In genomic region chr3:105958204-105958603, GRCm38 (mm10) we compare ENCODE assay signal across 8 mouse cellular contexts. TPM values are rescaled to one million over a fixed set of nuclear protein-coding genes. Genes with fewer than 3 reads are reported as not detected.
DNase-seq lines count a peak whose midpoint lies in the region; ATAC-seq and TF ChIP-seq lines count a peak whose summit lies in the region.

No protein-coding gene starts in this region.

- peak overlapping the region; percentile 77 for H3K4me2 ChIP-seq in neural tube, embryonic 12.5 days (replicated peaks)

- 22% methylated on average over 5 of the region's 5 CpGs for WGBS in liver, adult 2 months
- WGBS in neural tube, embryonic 12.5 days, result 47% methylated on average over 5 of the region's 5 CpGs

- peaks cover 20% of the 10 kb centered on the region; the same call in 1 of the 2 replicates for H3K79me2 ChIP-seq in liver, adult 2 months (ENCODE audit: control insufficient read depth, insufficient read depth, low read length)

- H3K9me3 ChIP-seq in neural tube, embryonic 12.5 days, result no peaks in the 10 kb centered on the region

- no peak for TF ChIP-seq CTCF in liver, adult 2 months (IDR thresholded peaks at IDR 0.05; ENCODE audit: low read depth, low read length)
- TF ChIP-seq CTCF in cortical plate, adult 2 months (IDR thresholded peaks at IDR 0.05; ENCODE audit: extremely low read depth, insufficient read depth, low read length), result no peak

- H3K4me1 ChIP-seq in liver, adult 2 months (ENCODE audit: control insufficient read depth, insufficient read depth, low read length), result peaks cover 14% of the 10 kb centered on the region
- H3K4me1 ChIP-seq in cortical plate, adult 2 months (ENCODE audit: control insufficient read depth, insufficient read depth, low read length), result peaks cover 6% of the 10 kb centered on the region; the same call in 1 of the 2 replicates
- peaks cover 23% of the 10 kb centered on the region for H3K4me1 ChIP-seq in neural tube, embryonic 12.5 days

- H3K27ac ChIP-seq in liver, adult 2 months (replicated peaks; ENCODE audit: insufficient read depth, low read depth, low read length), result no peak overlapping the region; the same call in 1 of the 2 replicates
- H3K27ac ChIP-seq in cortical plate, adult 2 months (ENCODE audit: insufficient read depth, low read length), result peak overlapping the region; percentile 96; the same call in 1 of the 2 replicates
- H3K27ac ChIP-seq in neural tube, embryonic 12.5 days, result no peak overlapping the region

- no peaks in the 10 kb centered on the region for H3K27me3 ChIP-seq in liver, adult 2 months (ENCODE audit: control insufficient read depth, insufficient read depth, low read length)
- H3K27me3 ChIP-seq in neural tube, embryonic 12.5 days (replicated peaks), result no peaks in the 10 kb centered on the region

- no peak for TF ChIP-seq POLR2A in liver, adult 2 months (IDR thresholded peaks at IDR 0.05; ENCODE audit: extremely low read depth, insufficient read depth, low read length)
- no peak for TF ChIP-seq POLR2A in cortical plate, adult 2 months (IDR thresholded peaks at IDR 0.05; ENCODE audit: extremely low read depth, insufficient read depth, low read length)

- peak overlapping the region; percentile 91 for H3K9ac ChIP-seq in liver, adult 2 months (ENCODE audit: low read depth, low read length)
- peak overlapping the region; percentile 93 for H3K9ac ChIP-seq in neural tube, embryonic 12.5 days

- no peak for ATAC-seq in neural tube, embryonic 12.5 days (ENCODE audit: low FRiP score, low read depth)

- H3K36me3 ChIP-seq in liver, adult 2 months (ENCODE audit: control insufficient read depth, insufficient read depth, low read length), result peaks cover 26% of the 10 kb centered on the region
- H3K36me3 ChIP-seq in neural tube, embryonic 12.5 days, result peaks cover 32% of the 10 kb centered on the region

- peak overlapping the region; percentile 80 for H3K4me3 ChIP-seq in liver, adult 2 months (ENCODE audit: insufficient read depth, low read depth, low read length)
- peak overlapping the region; percentile 94 for H3K4me3 ChIP-seq in cortical plate, adult 2 months (ENCODE audit: insufficient read depth, low read length)
- peak overlapping the region; percentile 83 for H3K4me3 ChIP-seq in neural tube, embryonic 12.5 days

- no peak for DNase-seq in liver, adult 2 months (ENCODE audit: extremely low read depth, low read depth, low spot score)
- no peak for DNase-seq in liver
- DNase-seq in induced T-regulatory cell, adult 2 months (ENCODE audit: low read depth), result peak; percentile 42
- no peak for DNase-seq in frontal cortex, postnatal 14 days (ENCODE audit: low spot score in 2 of 2)
- DNase-seq in right cerebral cortex, postnatal 14 days, result no peak
- no peak for DNase-seq in cerebellum, postnatal 10 days

RNA-seq across cellular contexts. Expression of gene Wdr77, which starts 1.0 kb away (rescaled TPM):
- 7.7 and 10.6 TPM in 2 replicates for total RNA-seq in liver, adult 2 months (2014; rRNA removed)
- polyA plus RNA-seq in liver, adult 2 months (2012; rRNA removed), result 24.1 and 30.1 TPM in 2 replicates
- 43.1 and 47.0 TPM in 2 replicates for polyA plus RNA-seq in cortical plate, adult 2 months (2012; rRNA removed)
- polyA plus RNA-seq in neural tube, embryonic 12.5 days (2016; fragmentation: Nextera tagmentation; extraction: Ambion mirVana), result 99.3 and 102 TPM in 2 replicates

RNA-seq across cellular contexts. Expression of gene Atp5f1, which starts 1.7 kb away (rescaled TPM):
- total RNA-seq in liver, adult 2 months (2014; rRNA removed), result 445 and 641 TPM in 2 replicates
- 237 and 247 TPM in 2 replicates for polyA plus RNA-seq in liver, adult 2 months (2012; rRNA removed)
- 303 and 309 TPM in 2 replicates for polyA plus RNA-seq in cortical plate, adult 2 months (2012; rRNA removed)
- polyA plus RNA-seq in neural tube, embryonic 12.5 days (2016; fragmentation: Nextera tagmentation; extraction: Ambion mirVana), result 518 and 558 TPM in 2 replicates

RNA-seq across cellular contexts. Expression of gene Ovgp1, which starts 15.3 kb away (rescaled TPM):
- 0.37 and 0.67 TPM in 2 replicates for total RNA-seq in liver, adult 2 months (2014; rRNA removed)
- polyA plus RNA-seq in liver, adult 2 months (2012; rRNA removed), result 0.21 and 0.34 TPM in 2 replicates
- 9.1 and 10.2 TPM in 2 replicates for polyA plus RNA-seq in cortical plate, adult 2 months (2012; rRNA removed)
- 2.6 and 3.1 TPM in 2 replicates for polyA plus RNA-seq in neural tube, embryonic 12.5 days (2016; fragmentation: Nextera tagmentation; extraction: Ambion mirVana)

RNA-seq across cellular contexts. Expression of gene I830077J02Rik, which starts 25.7 kb away (rescaled TPM):
- total RNA-seq in liver, adult 2 months (2014; rRNA removed), result 0.40 and 0.55 TPM in 2 replicates
- 0.39 and 0.54 TPM in 2 replicates for polyA plus RNA-seq in liver, adult 2 months (2012; rRNA removed)
- 1.8 and 2.0 TPM in 2 replicates for polyA plus RNA-seq in cortical plate, adult 2 months (2012; rRNA removed)
- polyA plus RNA-seq in neural tube, embryonic 12.5 days (2016; fragmentation: Nextera tagmentation; extraction: Ambion mirVana), result 0.33 and 0.55 TPM in 2 replicates

RNA-seq across cellular contexts. Expression of gene Pifo, which starts 56.2 kb away (rescaled TPM):
- not detected in 2 replicates for total RNA-seq in liver, adult 2 months (2014; rRNA removed)
- polyA plus RNA-seq in liver, adult 2 months (2012; rRNA removed), result not detected in 2 replicates
- polyA plus RNA-seq in cortical plate, adult 2 months (2012; rRNA removed), result 0.38 and 1.5 TPM in 2 replicates
- 0.22 TPM in 1 of 2 replicates, not detected in the other for polyA plus RNA-seq in neural tube, embryonic 12.5 days (2016; fragmentation: Nextera tagmentation; extraction: Ambion mirVana)
